Mouse (Mus musculus) thymus, postnatal 0 days (tissue): Measurements from ENCODE around the gene Setd2. TPM values are rescaled to one million over a fixed set of nuclear protein-coding genes. Genes with fewer than 3 reads are reported as not detected.

Experiments
- DNase-seq: peaks from one replicate; pipeline ENCODE4 v3.0.0-alpha.2; 2015; ENCODE audit warnings: low spot score
- polyA plus RNA-seq: library from polyadenylated mRNA; unstranded; fragments of >200 nt; fragmentation: Nextera tagmentation; extraction: Ambion mirVana; gene quantifications from 2 replicates; pipeline ENCODE4 v1.2.1, GENCODE M21; 2015

The Setd2 gene
- 27.2 and 35.5 TPM in 2 replicates for polyA plus RNA-seq

- DNase-seq: peak; percentile 81
Observed at GRCm38 (mm10) chr9:110532538-110533291, at the start of gene Setd2. Setd2 (plus strand) TSS chr9:110532597.

GRCm38 (mm10) chr9:110488841-110489240 lies 43.6 kb upstream of the Setd2 start:
- no peak for DNase-seq

- DNase-seq: peak; percentile 3
Observed at GRCm38 (mm10) chr9:110490913-110491312, 41.5 kb upstream of the Setd2 start.

GRCm38 (mm10) chr9:110525737-110526136 lies 6.7 kb upstream of the Setd2 start:
- no peak for DNase-seq

- no peak for DNase-seq
Observed at GRCm38 (mm10) chr9:110529002-110529737, 3.2 kb upstream of the Setd2 start.

- DNase-seq: peak; percentile 21
Observed at GRCm38 (mm10) chr9:110530650-110531049, 1.7 kb upstream of the Setd2 start.

GRCm38 (mm10) chr9:110531151-110531791 lies 1.1 kb upstream of the Setd2 start:
- DNase-seq: no peak

GRCm38 (mm10) chr9:110531914-110532489 lies 395 bp upstream of the Setd2 start:
- DNase-seq: peak; percentile 93

GRCm38 (mm10) chr9:110533645-110534044 lies 1.2 kb downstream of the Setd2 start:
- peak; percentile 11 for DNase-seq

GRCm38 (mm10) chr9:110535114-110535513 lies 2.7 kb downstream of the Setd2 start:
- no peak for DNase-seq

- no peak for DNase-seq
Observed at GRCm38 (mm10) chr9:110536636-110537035, 4.2 kb downstream of the Setd2 start.

GRCm38 (mm10) chr9:110538511-110538910 lies 6.1 kb downstream of the Setd2 start:
- DNase-seq: no peak

- no peak for DNase-seq
Observed at GRCm38 (mm10) chr9:110541988-110542387, 9.6 kb downstream of the Setd2 start.

GRCm38 (mm10) chr9:110548261-110548660 lies 15.9 kb downstream of the Setd2 start:
- no peak for DNase-seq

- peak; percentile 19 for DNase-seq
Observed at GRCm38 (mm10) chr9:110568309-110568708, 35.9 kb downstream of the Setd2 start.

GRCm38 (mm10) chr9:110582161-110582560 lies 49.8 kb downstream of the Setd2 start:
- no peak for DNase-seq

GRCm38 (mm10) chr9:110583521-110583920 lies 51.1 kb downstream of the Setd2 start:
- no peak for DNase-seq

- no peak for DNase-seq
Observed at GRCm38 (mm10) chr9:110611471-110611870, 79.1 kb downstream of the Setd2 start.

GRCm38 (mm10) chr9:110617081-110617480 lies 84.7 kb downstream of the Setd2 start:
- DNase-seq: peak; percentile 14

- DNase-seq: peak; percentile 18
Observed at GRCm38 (mm10) chr9:110620180-110620579, 87.8 kb downstream of the Setd2 start.

- no peak for DNase-seq
Observed at GRCm38 (mm10) chr9:110620685-110621084, 88.3 kb downstream of the Setd2 start.
